Mouse (Mus musculus) liver, embryonic 14.5 days (tissue): ENCODE data around the gene Atp8a1. TPM values are rescaled to one million over a fixed set of nuclear protein-coding genes. Genes with fewer than 3 reads are reported as not detected.
A peak's percentile ranks its signal among the peaks of the same experiment; 100 is the strongest.

ENCODE experiments used
- ATAC-seq: fragments of 200-750 bp; cut with Nextera tagmentation; 2 replicates; pipeline ENCODE4 v1.8.0; 2017; ENCODE audit warnings: moderate number of reproducible peaks, mild to moderate bottlenecking, moderate library complexity; ENCODE audit not compliant: insufficient read depth
- DNase-seq, 3 experiments: peaks; one replicate each; pipeline ENCODE4 v3.0.0-alpha.2; 2012 to 2013; ENCODE audit warnings: low read depth in 3 of 3, low spot score in 3 of 3
- H3K27ac ChIP-seq: fragments of 300-500 bp; sonication (generic); 2 replicates; pipeline ENCODE4 v1.5.1; 2014; ENCODE audit warnings: moderate library complexity, mild to moderate bottlenecking, control low read depth, inconsistent platforms
- H3K27me3 ChIP-seq: fragments of 300-500 bp; sonication (generic); 2 replicates; pipeline ENCODE4 v1.6.1; 2014; ENCODE audit warnings: mild to moderate bottlenecking, low read length, moderate library complexity; ENCODE audit not compliant: control insufficient read depth, insufficient read depth
- H3K36me3 ChIP-seq: fragments of 300-500 bp; sonication (generic); replicated peaks from 2 replicates; pipeline ENCODE4 v1.6.1; 2014; ENCODE audit warnings: low read depth; ENCODE audit not compliant: control insufficient read depth, insufficient read depth
- H3K4me1 ChIP-seq, 2 experiments: fragments of 200-500 bp in 1 of 2; fragments of 300-500 bp in 1 of 2; sonication (generic) in 1 of 2; replicated peaks; 2 replicates each; pipeline ENCODE4 v1.6.1; 2012 to 2014; ENCODE audit warnings: antibody characterized with exemption in 1 of 2, inconsistent platforms in 1 of 2, low read length in 1 of 2; ENCODE audit not compliant: control insufficient read depth in 2 of 2, insufficient read depth in 2 of 2
- H3K4me2 ChIP-seq: fragments of 300-500 bp; sonication (generic); 2 replicates; pipeline ENCODE4 v1.6.1; 2014; ENCODE audit warnings: low read depth, mild to moderate bottlenecking, control low read depth, moderate library complexity
- H3K4me3 ChIP-seq, 2 experiments: fragments of 200-500 bp in 1 of 2; fragments of 300-500 bp in 1 of 2; sonication (generic) in 1 of 2; 2 replicates each; pipeline ENCODE4 v1.5.1; 2012 to 2014; ENCODE audit warnings: low read depth in 2 of 2, low read length in 2 of 2, mild to moderate bottlenecking in 2 of 2, control low read depth in 1 of 2, inconsistent platforms in 1 of 2, moderate library complexity in 1 of 2; ENCODE audit not compliant: insufficient read depth in 1 of 2
- H3K9ac ChIP-seq: fragments of 300-500 bp; sonication (generic); replicated peaks from 2 replicates; pipeline ENCODE4 v1.6.1; 2014; ENCODE audit warnings: mild to moderate bottlenecking, control low read depth, moderate library complexity
- H3K9me3 ChIP-seq: fragments of 300-500 bp; sonication (generic); 2 replicates; pipeline ENCODE4 v1.6.1; 2016; ENCODE audit warnings: low read length, mixed read lengths; ENCODE audit not compliant: control insufficient read depth
- CTCF ChIP-seq: IDR thresholded peaks from 2 replicates; pipeline ENCODE4 v1.5.1; 2016; ENCODE audit warnings: antibody characterized with exemption, low read depth, control low read depth
- EP300 ChIP-seq: IDR thresholded peaks from 2 replicates; pipeline ENCODE4 v1.6.1; 2016; ENCODE audit warnings: antibody characterized with exemption, low read depth
- WGBS: fragments of 180-500 bp; shearing (Covaris S2); extraction: QIAGEN DNeasy Blood & Tissue Kit; methylation state at CpG from one replicate; pipeline ENCODE4 v1.1.7; 2014; ENCODE audit not compliant: insufficient replicate concordance; 5-methylcytosine and 5-hydroxymethylcytosine counted together
- polyA plus RNA-seq, 2 experiments: library from polyadenylated mRNA; depleted of rRNA in 1 of 2; stranded (reverse) in 1 of 2; unstranded in 1 of 2; fragments of >200 nt; fragmentation: Nextera tagmentation in 1 of 2; extraction: Ambion mirVana in 1 of 2; gene quantifications; 2 replicates each; pipeline versions ENCODE4 v1.2.1 to v1.2.3; 2012 to 2014

Gene Atp8a1
- polyA plus RNA-seq, 2 experiments = 21.0 to 42.5 TPM

GRCm38 (mm10) chr5:67866221-67866620 is 19.0 kb upstream of the Atp8a1 start:
- Histone ChIP-seq H3K27me3 (no peaks in the 10 kb centered on the region), H3K9me3 (no peaks in the 10 kb centered on the region), H3K4me2 (peak overlapping the region; percentile 11; the same call in 1 of the 2 replicates), H3K36me3 (no peaks in the 10 kb centered on the region), H3K27ac (no peak overlapping the region), H3K4me1 (peaks cover 8 to 23% of the 10 kb centered on the region in 2 experiments; a peak in 3 of 4 replicates), H3K4me3 (no peak overlapping the region), H3K9ac (no peak overlapping the region)
- WGBS = 53% methylated on average over 9 of the region's 9 CpGs
- ATAC-seq (peak; percentile 66), DNase-seq (no peak)
- TF ChIP-seq EP300 (no peak), CTCF (no peak)

- Histone ChIP-seq H3K4me1 (peaks cover 8 to 23% of the 10 kb centered on the region in 2 experiments; a peak in 3 of 4 replicates), H3K27me3 (no peaks in the 10 kb centered on the region), H3K4me2 (peak overlapping the region; percentile 25), H3K27ac (no peak overlapping the region), H3K4me3 (no peak overlapping the region), H3K36me3 (no peaks in the 10 kb centered on the region), H3K9me3 (no peaks in the 10 kb centered on the region), H3K9ac (no peak overlapping the region)
- ATAC-seq (peak; percentile 78), DNase-seq (no peak)
- WGBS = 11% methylated on average over 5 of the region's 5 CpGs
- TF ChIP-seq EP300 (peak; percentile 63), CTCF (no peak)
These were observed 18.4 kb upstream of the Atp8a1 start for GRCm38 (mm10) chr5:67865670-67866069.

GRCm38 (mm10) chr5:67864508-67865060 is 17.4 kb upstream of the Atp8a1 start:
- peak; percentile 63 for ATAC-seq

GRCm38 (mm10) chr5:67863950-67864391 is 16.7 kb upstream of the Atp8a1 start:
- no peak overlapping the region for H3K4me3 ChIP-seq
- no peak overlapping the region for H3K27ac ChIP-seq
- peaks cover 8 to 23% of the 10 kb centered on the region in 2 experiments; a peak in 3 of 4 replicates for H3K4me1 ChIP-seq
- 38% methylated on average over 10 of the region's 10 CpGs for WGBS
- no peak overlapping the region for H3K4me2 ChIP-seq
- H3K36me3 ChIP-seq = no peaks in the 10 kb centered on the region
- H3K27me3 ChIP-seq = no peaks in the 10 kb centered on the region
- H3K9ac ChIP-seq = no peak overlapping the region
- DNase-seq (no peak), ATAC-seq (no peak)
- TF ChIP-seq EP300 (no peak), CTCF (no peak)
- no peaks in the 10 kb centered on the region for H3K9me3 ChIP-seq

More at GRCm38 (mm10) chr5:67864508-67865060, 17.4 kb upstream of the Atp8a1 start:
- H3K9me3 ChIP-seq = no peaks in the 10 kb centered on the region
- no peaks in the 10 kb centered on the region for H3K27me3 ChIP-seq
- H3K4me3 ChIP-seq = no peak overlapping the region
- TF ChIP-seq EP300 (no peak), CTCF (no peak)
- DNase-seq = no peak
- no peak overlapping the region for H3K4me2 ChIP-seq
- no peak overlapping the region for H3K9ac ChIP-seq
- WGBS = 19% methylated on average over 2 of the region's 2 CpGs
- H3K4me1 ChIP-seq = peaks cover 8 to 23% of the 10 kb centered on the region in 2 experiments; a peak in 3 of 4 replicates
- H3K36me3 ChIP-seq = no peaks in the 10 kb centered on the region
- H3K27ac ChIP-seq = no peak overlapping the region

- Histone ChIP-seq H3K27ac (no peak overlapping the region), H3K4me1 (no peaks in the 10 kb centered on the region), H3K27me3 (no peaks in the 10 kb centered on the region), H3K36me3 (no peaks in the 10 kb centered on the region), H3K9me3 (no peaks in the 10 kb centered on the region), H3K4me3 (no peak overlapping the region), H3K4me2 (no peak overlapping the region), H3K9ac (no peak overlapping the region)
- 53% methylated on average over 6 of the region's 6 CpGs for WGBS
- ATAC-seq (no peak), DNase-seq (no peak)
- TF ChIP-seq CTCF (no peak), EP300 (no peak)
These were observed 7.9 kb upstream of the Atp8a1 start for GRCm38 (mm10) chr5:67854963-67855606.
